Mouse (Mus musculus): ENCODE results near the gene Tm9sf4. TPM values are rescaled to one million over a fixed set of nuclear protein-coding genes. Genes with fewer than 3 reads are reported as not detected.

The Tm9sf4 gene
- total RNA-seq, 4 experiments from 2014 or later: 93.5 to 116 (median 103) TPM

DNA sequence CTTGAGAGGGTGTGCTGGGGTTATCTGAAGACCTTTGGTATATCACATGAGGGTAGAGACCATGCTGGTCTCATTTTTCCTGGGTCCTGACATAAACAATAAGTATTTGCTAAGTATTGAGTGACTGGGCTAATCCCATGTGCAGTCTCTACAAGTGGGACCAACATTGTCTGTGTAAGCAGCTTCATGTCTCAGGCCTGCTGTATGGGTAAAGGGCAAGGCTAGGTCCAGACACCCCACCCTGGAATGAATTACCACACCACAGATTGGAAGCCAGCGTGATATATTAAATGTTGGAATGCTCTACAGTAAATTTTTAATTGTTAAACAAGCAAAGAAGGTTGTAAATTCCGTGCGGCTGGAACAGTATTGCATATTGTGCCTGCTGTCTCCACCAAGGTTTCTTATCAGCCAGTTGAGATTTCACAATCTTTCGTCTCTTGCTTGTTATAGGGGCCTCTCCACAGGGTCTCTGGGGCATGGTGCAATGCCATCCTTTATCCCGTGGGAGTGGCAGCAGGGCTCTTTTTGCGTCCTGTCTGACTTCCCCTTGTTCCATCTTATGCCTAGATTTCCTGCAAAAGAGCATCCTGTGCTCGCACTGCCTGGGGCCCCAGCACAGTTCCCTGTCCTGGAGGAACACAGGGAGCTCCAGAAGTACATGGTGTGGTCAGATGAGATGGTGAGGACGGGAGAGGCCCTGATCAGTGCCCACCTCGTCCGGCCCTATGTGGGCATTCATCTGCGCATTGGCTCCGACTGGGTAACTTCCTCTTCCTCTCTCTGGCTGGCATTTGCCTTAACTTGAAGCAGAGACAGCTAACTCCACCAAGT lies 98.1 kb downstream of the Tm9sf4 start:
- DNase-seq (ENCODE audit: low spot score in 2 of 2): no peak

Other genes with a start within 250 kb of the Tm9sf4 start
- not detected for gene Mylk2, start 250.0 kb upstream of the Tm9sf4 start, total RNA-seq (2022)
- under 1 TPM; 0.50 to 0.96 (median 0.78) TPM for gene Foxs1, start 228.1 kb upstream of the Tm9sf4 start, total RNA-seq (2022)
- 10 to 100 TPM; 11.5 to 15.4 (median 12.6) TPM for gene Dusp15, start 209.6 kb upstream of the Tm9sf4 start, total RNA-seq (2022)
- gene Ttll9, start 198.8 kb upstream of the Tm9sf4 start, total RNA-seq (2022): 1 to 10 TPM in 3 of 4 experiments, under 1 TPM in 1; 0.95 to 1.9 (median 1.5) TPM
- 10 to 100 TPM; 39.5 to 56.6 (median 50.7) TPM for gene Pdrg1, start 145.9 kb upstream of the Tm9sf4 start, total RNA-seq (2022)
- 1 to 10 TPM; 1.4 to 2.3 (median 2.0) TPM for gene Xkr7, start 129.5 kb upstream of the Tm9sf4 start, total RNA-seq (2022)
- gene Ccm2l, start 95.3 kb upstream of the Tm9sf4 start, total RNA-seq (2022): 1 to 10 TPM; 4.9 to 6.4 (median 5.6) TPM
- 1 to 10 TPM; 1.6 to 5.9 (median 3.6) TPM for gene Hck, start 52.8 kb upstream of the Tm9sf4 start, total RNA-seq (2022)
- gene Tspyl3, start 64.1 kb downstream of the Tm9sf4 start, total RNA-seq (2022): 10 to 100 TPM; 22.1 to 24.5 (median 23.5) TPM
- 1 to 10 TPM; 6.6 to 7.2 (median 6.7) TPM for gene Plagl2, start 80.1 kb downstream of the Tm9sf4 start, total RNA-seq (2022)
- gene Pofut1, start 80.2 kb downstream of the Tm9sf4 start, total RNA-seq (2022): 10 to 100 TPM; 20.7 to 22.4 (median 21.6) TPM
- gene Kif3b, start 130.1 kb downstream of the Tm9sf4 start, total RNA-seq (2022): 10 to 100 TPM; 46.6 to 58.4 (median 52.2) TPM
- gene Asxl1, start 184.5 kb downstream of the Tm9sf4 start, total RNA-seq (2022): 10 to 100 TPM; 32.3 to 39.0 (median 34.2) TPM